In genomic region chr2:52537155-52537554, GRCm38 (mm10) we compare ENCODE assay signal across 8 mouse cellular contexts.
"Had no signal": no experiment of that assay in that cellular context is flagged by ENCODE, and none has a peak within 500 bp of the region (broad histone marks: within the 10 kb centered on the region; RNA-seq: fewer than 3 reads in every experiment).

No protein-coding gene starts in this region.

- DNase-seq: kidney, postnatal 25 days; layer of hippocampus, adult 9-11 months; liver; lung, postnatal 10 days; midbrain, embryonic 14.5 days; thymus, adult 2 months; thymus, postnatal 14 days; thymus, postnatal 4 days had no signal
